Mouse (Mus musculus) bone marrow macrophage, adult 2 months (primary cell): ENCODE data around the gene Fmod.

Source experiments
- CTCF ChIP-seq: IDR thresholded peaks from 2 replicates; pipeline ENCODE4 v1.5.1; 2012; ENCODE audit warnings: low read depth, mild to moderate bottlenecking, low read length, moderate library complexity
- POLR2A ChIP-seq: IDR thresholded peaks from 2 replicates; pipeline ENCODE4 v1.6.1; 2012; ENCODE audit warnings: mild to moderate bottlenecking, low read depth, low read length, borderline replicate concordance

DNA sequence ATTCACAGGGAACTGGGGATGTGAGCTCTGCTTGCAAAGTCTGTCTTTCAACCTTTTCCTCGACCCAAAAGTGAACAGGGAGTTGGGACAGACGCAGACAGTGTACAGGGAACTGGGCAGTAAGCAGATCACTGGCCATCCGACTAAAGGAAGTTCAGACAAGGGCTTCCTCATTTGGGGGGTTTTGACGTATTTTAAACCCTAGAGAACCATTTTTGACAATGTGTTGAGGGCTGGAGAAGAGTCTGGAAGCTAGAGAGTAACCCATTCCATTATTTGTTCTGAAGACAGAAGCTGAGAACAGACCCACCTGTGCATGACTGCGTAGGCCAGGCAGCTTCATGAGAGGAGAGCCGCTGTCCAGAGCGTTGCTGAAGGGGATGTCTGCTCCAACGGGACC lies 46.6 kb downstream of the Fmod start:
- TF ChIP-seq CTCF (no peak), POLR2A (no peak)
